Mouse (Mus musculus): Measurements from ENCODE around the gene Ier5.

GRCm38 (mm10) chr1:155107843-155108242 is 8.4 kb upstream of the Ier5 start:
- no peak for TF ChIP-seq CTCF (IDR thresholded peaks at IDR 0.05; ENCODE audit: low read depth, low read length)
- TF ChIP-seq POLR2A (IDR thresholded peaks at IDR 0.05; ENCODE audit: insufficient read depth, low read length) = no peak

Measured in ES-Bruce4 (cell line).